Mouse (Mus musculus) ES-Bruce4 (cell line): ENCODE measurements around the gene Lclat1. TPM values are rescaled to one million over a fixed set of nuclear protein-coding genes. Genes with fewer than 3 reads are reported as not detected.
"Not testable (repeated sequence)": the region's sequence is repeated elsewhere in the genome, so short reads cannot be mapped to it uniquely, and the experiment has no call there.

ENCODE experiments used
- H3K27ac ChIP-seq: 2 replicates; pipeline ENCODE4 v1.5.1; 2012; ENCODE audit warnings: low read length, inconsistent platforms; ENCODE audit not compliant: insufficient read depth
- H3K27me3 ChIP-seq: 2 replicates; pipeline ENCODE4 v1.6.1; 2012; ENCODE audit warnings: mild to moderate bottlenecking, low read length, inconsistent platforms; ENCODE audit not compliant: control insufficient read depth, poor library complexity, insufficient read depth, severe bottlenecking
- H3K36me3 ChIP-seq: 2 replicates; pipeline ENCODE4 v1.6.1; 2012; ENCODE audit warnings: inconsistent platforms, mild to moderate bottlenecking, low read length, moderate library complexity; ENCODE audit not compliant: control insufficient read depth, poor library complexity, insufficient read depth, severe bottlenecking
- H3K4me1 ChIP-seq: one replicate; pipeline ENCODE4 v1.8.1; 2011; ENCODE audit warnings: low read length; ENCODE audit not compliant: control insufficient read depth, insufficient read depth
- H3K4me3 ChIP-seq: 2 replicates; pipeline ENCODE4 v1.5.1; 2011; ENCODE audit warnings: low read depth, mild to moderate bottlenecking, low read length
- H3K9ac ChIP-seq: 2 replicates; pipeline ENCODE4 v1.6.1; 2012; ENCODE audit warnings: low read depth, mild to moderate bottlenecking, inconsistent platforms; ENCODE audit not compliant: poor library complexity, severe bottlenecking
- H3K9me3 ChIP-seq: replicated peaks from 2 replicates; pipeline ENCODE4 v1.6.1; 2012; ENCODE audit warnings: mild to moderate bottlenecking, low read length, inconsistent platforms; ENCODE audit not compliant: control insufficient read depth, poor library complexity, insufficient read depth, severe bottlenecking
- CTCF ChIP-seq: IDR thresholded peaks from one replicate; pipeline ENCODE4 v1.8.1; 2011; ENCODE audit warnings: low read depth, low read length
- EP300 ChIP-seq: IDR thresholded peaks from 2 replicates; pipeline ENCODE4 v1.6.1; 2011; ENCODE audit warnings: low read depth, low read length; ENCODE audit not compliant: insufficient read depth
- POLR2A ChIP-seq: IDR thresholded peaks from one replicate; pipeline ENCODE4 v1.8.1; 2011; ENCODE audit warnings: low read length; ENCODE audit not compliant: insufficient read depth
- polyA plus RNA-seq: library from polyadenylated mRNA; stranded (reverse); fragments of >200 nt; gene quantifications from 2 replicates; pipeline ENCODE4 v1.2.4, GENCODE M21; 2011; ENCODE audit warnings: low read depth; ENCODE audit not compliant: missing spikeins, insufficient read depth, insufficient read length

Gene Lclat1
- polyA plus RNA-seq, 1 experiment = 12.1 TPM

DNA sequence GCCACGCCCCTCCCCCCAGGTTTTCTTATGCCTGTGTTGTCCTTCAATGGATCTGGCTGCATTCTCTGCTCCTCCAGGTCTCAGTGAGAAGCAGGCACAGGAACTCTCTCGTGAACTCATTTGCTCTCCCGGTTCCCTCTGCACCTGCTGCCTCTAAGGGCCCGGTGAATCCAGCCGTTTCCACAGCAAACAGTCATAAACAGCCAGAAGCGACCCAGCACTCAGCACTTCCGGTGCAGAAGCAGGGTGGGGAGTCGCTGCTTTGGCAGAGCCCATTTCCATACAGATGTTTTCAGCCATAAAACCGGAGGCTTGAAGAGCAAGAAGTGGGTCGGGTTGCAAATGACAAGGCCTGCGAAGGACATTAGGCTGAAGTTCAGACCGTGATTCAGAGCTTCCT lies 150.8 kb downstream of the Lclat1 start:
- no peaks in the 10 kb centered on the region for H3K9me3 ChIP-seq
- H3K9ac ChIP-seq = no peak overlapping the region
- H3K36me3 ChIP-seq = no peaks in the 10 kb centered on the region
- no peaks in the 10 kb centered on the region for H3K4me1 ChIP-seq
- no peak overlapping the region for H3K27ac ChIP-seq
- TF ChIP-seq POLR2A = no peak
- no peak for TF ChIP-seq CTCF
- no peak for TF ChIP-seq EP300
- no peak overlapping the region for H3K4me3 ChIP-seq
- no peaks in the 10 kb centered on the region for H3K27me3 ChIP-seq

DNA sequence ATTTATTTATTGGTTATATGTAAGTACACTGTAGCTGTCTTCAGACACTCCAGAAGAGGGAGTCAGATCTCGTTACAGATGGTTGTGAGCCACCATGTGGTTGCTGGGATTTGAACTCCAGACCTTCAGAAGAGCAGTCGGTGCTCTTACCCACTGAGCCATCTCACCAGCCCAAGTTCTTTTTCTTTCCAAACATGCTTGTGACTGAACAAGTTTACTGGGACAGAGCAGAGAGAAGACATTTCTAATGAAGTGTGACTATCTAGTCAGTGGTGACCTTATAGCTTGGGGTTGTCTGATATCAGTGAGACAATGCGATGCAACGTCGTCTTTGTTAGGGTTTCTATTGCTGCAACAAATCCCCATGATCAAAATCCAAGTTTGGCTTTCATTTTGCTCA lies 151.5 kb downstream of the Lclat1 start:
- H3K9ac ChIP-seq, H3K27ac ChIP-seq, H3K36me3 ChIP-seq, H3K27me3 ChIP-seq, H3K4me1 ChIP-seq, H3K4me3 ChIP-seq, H3K9me3 ChIP-seq: not testable (repeated sequence)

DNA sequence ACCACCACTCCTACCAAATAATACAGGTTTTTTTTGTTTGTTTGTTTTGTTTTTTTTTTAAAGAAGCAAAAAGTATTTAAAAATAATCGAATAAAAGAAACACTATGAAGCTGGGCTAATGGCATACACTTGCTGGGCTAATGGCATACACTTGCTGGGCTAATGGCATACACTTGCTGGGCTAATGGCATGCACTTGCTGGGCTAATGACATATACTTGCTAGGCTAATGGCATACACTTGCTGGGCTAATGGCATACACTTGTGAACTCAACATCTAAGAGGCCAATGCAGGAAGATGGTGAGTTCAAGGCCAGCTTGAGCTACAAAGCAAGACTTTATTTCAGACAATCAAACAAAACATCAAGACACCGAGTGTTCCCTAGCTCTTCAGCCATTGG lies 154.8 kb downstream of the Lclat1 start:
- Histone ChIP-seq H3K9me3 (no peaks in the 10 kb centered on the region), H3K36me3 (no peaks in the 10 kb centered on the region), H3K4me3 (no peak overlapping the region), H3K4me1 (no peaks in the 10 kb centered on the region), H3K9ac (no peak overlapping the region), H3K27me3 (no peaks in the 10 kb centered on the region), H3K27ac (no peak overlapping the region)
- TF ChIP-seq EP300 (no peak), POLR2A (no peak), CTCF (no peak)

DNA sequence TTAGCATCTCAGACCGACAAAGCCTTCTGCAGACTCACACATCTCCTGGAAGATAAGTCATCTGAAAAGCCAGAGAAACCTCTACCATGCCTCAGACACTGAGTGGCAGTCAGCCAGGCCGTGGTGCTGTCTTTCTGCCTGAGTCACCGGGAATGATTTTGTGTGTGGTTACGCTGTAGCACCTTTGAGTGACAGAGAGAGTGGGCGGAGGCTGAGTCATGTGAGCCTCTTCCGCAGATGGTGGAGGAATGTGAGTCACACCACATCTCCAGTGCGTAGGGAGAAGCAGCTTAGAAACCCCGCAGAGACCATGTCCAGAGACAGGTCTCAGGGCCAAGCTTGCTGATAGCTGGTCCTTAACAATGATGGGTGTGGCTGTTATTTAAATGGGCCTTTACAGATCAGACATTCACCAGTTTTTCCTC lies 155.3 kb downstream of the Lclat1 start:
- Histone ChIP-seq H3K9me3 (no peaks in the 10 kb centered on the region), H3K4me1 (no peaks in the 10 kb centered on the region), H3K4me3 (no peak overlapping the region), H3K27ac (no peak overlapping the region), H3K27me3 (no peaks in the 10 kb centered on the region), H3K9ac (no peak overlapping the region), H3K36me3 (no peaks in the 10 kb centered on the region)
- TF ChIP-seq EP300 = no peak
- no peak for TF ChIP-seq CTCF
- TF ChIP-seq POLR2A = no peak

DNA sequence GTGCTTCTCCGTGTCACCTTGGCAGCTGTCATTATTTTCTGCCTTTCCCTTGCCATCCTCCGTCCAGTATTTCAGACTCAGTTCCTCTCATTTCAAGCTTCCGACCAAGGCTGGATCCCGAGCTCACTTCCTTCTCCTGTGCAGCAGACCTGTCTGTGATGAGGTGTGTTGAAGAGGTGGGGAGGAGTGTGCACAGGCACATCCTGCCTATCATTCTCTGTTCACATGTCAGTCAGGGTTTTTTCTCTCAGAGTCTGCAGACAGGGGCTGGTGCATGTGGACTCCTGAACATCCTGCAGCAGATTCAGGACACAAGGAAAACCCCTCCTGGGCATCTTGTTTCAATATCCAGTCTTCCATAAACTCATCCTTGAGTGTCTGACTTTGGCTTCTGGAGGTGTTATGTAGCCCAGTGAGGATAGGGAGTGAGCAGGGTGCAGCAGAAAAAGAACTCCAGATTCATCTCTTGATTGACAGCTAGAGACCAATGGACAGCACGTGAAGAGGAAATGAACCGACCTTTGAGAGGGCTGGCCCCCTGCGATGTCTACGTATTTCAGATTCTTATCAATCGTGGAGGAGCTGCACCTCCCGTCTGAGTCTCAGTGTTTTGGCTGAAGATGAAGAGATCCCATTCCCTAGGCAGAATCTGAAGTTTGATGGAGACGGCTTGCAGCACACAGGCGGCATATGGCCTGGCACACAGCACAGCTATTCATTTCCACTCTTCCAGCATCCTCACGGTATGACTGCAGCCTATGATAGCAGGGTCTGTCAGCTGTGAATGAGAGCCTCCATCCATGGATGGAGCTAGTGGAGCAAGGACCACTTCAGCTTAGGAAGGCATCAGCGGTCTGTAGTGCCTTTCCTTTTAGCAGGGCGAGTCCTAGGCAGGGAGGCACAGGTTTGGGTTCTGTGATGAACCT lies 163.3 kb downstream of the Lclat1 start:
- Histone ChIP-seq H3K4me1 (no peaks in the 10 kb centered on the region), H3K9me3 (no peaks in the 10 kb centered on the region), H3K27ac (no peak overlapping the region), H3K27me3 (no peaks in the 10 kb centered on the region), H3K36me3 (no peaks in the 10 kb centered on the region), H3K9ac (no peak overlapping the region), H3K4me3 (no peak overlapping the region)
- TF ChIP-seq EP300 = no peak

DNA sequence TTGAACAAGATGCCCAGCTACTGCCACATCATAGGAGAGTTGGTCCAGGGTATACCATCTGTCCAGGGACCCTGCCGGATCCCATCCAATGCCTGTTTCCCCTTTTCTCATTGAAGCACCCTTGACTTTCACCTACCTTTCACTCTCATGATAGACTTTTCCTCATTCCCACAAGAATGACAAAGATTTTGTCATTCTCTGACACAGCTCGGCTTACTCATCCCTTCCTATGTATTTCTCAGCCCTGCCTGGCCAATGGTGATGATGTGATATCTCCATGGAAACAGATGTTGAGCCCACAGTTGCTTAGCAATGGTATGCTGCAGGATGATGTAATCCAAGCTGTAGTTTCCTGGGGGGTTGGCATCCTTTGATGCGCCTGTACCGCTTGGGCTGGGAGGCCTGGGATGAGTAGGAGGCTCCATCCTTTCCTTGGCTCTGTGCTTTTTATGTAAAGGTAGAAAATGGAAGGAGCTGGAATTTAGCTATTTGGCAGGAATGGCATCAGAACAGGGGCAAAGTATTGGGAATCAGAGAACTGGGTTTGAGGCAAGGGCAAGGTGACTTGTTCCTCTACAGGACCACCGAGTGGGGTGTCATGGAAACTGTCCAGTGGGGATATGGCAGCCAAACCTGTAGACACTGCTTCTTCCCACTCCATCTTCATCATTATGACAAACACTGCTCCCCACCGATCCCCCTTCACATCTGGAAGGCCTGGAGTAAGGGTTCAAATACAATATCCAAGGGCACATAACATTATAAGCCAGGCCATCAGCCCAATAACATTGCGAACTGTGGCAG lies 164.2 kb downstream of the Lclat1 start:
- H3K9ac ChIP-seq = no peak overlapping the region
- no peak for TF ChIP-seq POLR2A
- no peak for TF ChIP-seq EP300
- no peak for TF ChIP-seq CTCF
- no peaks in the 10 kb centered on the region for H3K9me3 ChIP-seq
- H3K4me1 ChIP-seq = no peaks in the 10 kb centered on the region
- no peak overlapping the region for H3K27ac ChIP-seq
- no peak overlapping the region for H3K4me3 ChIP-seq
- H3K36me3 ChIP-seq = no peaks in the 10 kb centered on the region
- no peaks in the 10 kb centered on the region for H3K27me3 ChIP-seq
